Mouse (Mus musculus): Measurements from ENCODE around the gene Aff1. TPM values are rescaled to one million over a fixed set of nuclear protein-coding genes. Genes with fewer than 3 reads are reported as not detected.

Aff1 gene
- polyA plus RNA-seq, 1 experiment from 2014 or later: 2.0 TPM

GRCm38 (mm10) chr5:103758491-103758890 lies 66.3 kb downstream of the Aff1 start:
- no peak overlapping the region for H3K9ac ChIP-seq
- H3K4me1 ChIP-seq: peaks cover 17% of the 10 kb centered on the region
- H3K27me3 ChIP-seq: peaks cover 11% of the 10 kb centered on the region; the same call in 1 of the 2 replicates
- H3K9me3 ChIP-seq (replicated peaks): no peaks in the 10 kb centered on the region
- no peaks in the 10 kb centered on the region for H3K36me3 ChIP-seq (ENCODE audit: poor library complexity, severe bottlenecking)
- 77% methylated on average over 4 of the region's 4 CpGs for WGBS
- H3K27ac ChIP-seq: no peak overlapping the region
- no peak overlapping the region for H3K4me3 ChIP-seq
- H3K4me2 ChIP-seq: no peak overlapping the region
- ATAC-seq: no peak

DNA sequence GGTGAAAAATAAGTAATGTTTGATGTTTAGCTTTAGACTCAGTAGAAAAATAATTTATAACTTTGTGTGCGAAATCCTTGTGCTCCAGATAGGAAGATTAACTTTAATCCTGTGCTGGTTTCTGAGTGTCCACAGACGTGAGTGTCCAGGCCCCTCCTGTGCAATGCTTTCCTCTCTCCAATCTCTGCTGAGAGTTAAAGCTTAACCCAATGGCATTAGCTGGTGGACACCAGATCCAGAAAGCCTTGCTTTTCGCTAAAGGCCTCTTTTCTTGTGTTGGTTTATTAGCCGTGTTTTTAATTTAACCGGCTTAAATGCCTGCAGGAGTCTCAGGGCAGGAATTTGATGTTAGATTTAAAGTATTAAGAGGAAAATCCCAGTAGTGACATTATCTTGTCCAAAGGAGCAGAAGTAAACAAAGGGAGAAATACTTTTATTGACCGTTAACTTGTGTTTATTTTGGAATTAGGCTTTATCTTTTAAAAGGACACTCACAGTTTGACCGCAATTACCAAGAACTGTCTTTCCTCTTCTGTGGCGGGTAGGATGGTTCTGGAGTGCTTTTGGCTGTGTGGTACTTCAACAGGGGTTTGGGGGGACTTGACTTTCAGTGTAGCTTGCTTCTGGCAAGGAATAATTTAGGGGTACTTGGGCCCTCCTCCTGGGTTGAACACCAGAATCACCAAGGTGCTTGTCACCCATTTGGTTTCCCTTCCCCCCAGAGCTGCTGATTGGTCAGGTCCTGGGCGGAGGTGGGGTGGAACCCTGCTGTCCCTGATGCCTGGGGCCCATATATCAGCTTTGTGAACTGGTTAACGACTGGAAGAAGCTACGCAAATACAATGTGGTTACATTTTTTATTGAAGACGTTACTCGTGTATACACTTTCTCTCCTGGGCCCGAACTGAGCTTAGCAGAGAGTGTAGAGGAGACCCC lies 67.6 kb downstream of the Aff1 start:
- Histone ChIP-seq H3K27ac (no peak overlapping the region), H3K9ac (peak overlapping the region; percentile 56), H3K4me3 (peak overlapping the region; percentile 33), H3K27me3 (peaks cover 11% of the 10 kb centered on the region; the same call in 1 of the 2 replicates), H3K4me2 (peak overlapping the region; percentile 64), H3K36me3 (ENCODE audit: poor library complexity, severe bottlenecking) (no peaks in the 10 kb centered on the region), H3K9me3 (replicated peaks) (no peaks in the 10 kb centered on the region), H3K4me1 (peaks cover 16% of the 10 kb centered on the region)
- 0 out of 2 replicates have a peak, but pooled peaks have one; percentile 8 for ATAC-seq
- WGBS: 42% methylated on average over 14 of the region's 14 CpGs

DNA sequence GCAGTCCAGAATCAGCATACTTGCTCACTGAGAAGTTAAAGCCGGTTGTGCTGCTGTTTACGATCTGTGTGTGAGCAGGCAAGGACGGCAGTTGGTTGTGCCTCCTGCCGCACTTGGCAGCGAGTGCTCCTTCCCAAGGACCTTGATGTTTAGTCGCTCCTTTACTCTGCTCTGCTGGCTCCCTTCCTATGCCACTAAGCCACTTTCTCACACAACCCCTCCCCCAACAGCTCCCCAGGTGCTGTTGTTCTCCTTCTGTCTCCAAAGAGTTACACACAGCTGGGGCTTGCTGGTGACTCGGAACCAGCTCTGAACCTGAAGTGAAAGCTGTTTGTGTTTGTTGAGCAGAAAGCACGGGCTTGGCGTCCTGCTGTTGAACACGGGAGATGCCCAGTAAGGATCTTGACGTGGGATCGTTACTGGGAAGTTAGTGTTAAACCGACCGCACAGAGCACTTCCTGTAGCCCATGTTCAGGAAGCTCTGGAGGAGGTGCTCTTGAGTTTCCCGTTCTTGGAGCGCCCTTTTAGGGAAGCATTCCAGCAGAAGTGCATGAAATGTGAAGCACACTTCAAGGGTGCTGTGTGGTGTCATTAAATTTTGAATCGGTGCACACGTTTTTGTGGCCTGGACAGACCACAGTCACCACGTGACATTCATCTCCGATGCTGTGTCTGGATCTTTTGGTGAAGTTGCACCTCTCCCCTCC lies 68.4 kb downstream of the Aff1 start:
- Histone ChIP-seq H3K4me1 (peaks cover 14% of the 10 kb centered on the region), H3K27ac (peak overlapping the region; percentile 44; the same call in 1 of the 2 replicates), H3K4me2 (peak overlapping the region; percentile 64), H3K4me3 (peak overlapping the region; percentile 33), H3K9me3 (replicated peaks) (no peaks in the 10 kb centered on the region), H3K27me3 (peaks cover 7% of the 10 kb centered on the region; the same call in 1 of the 2 replicates), H3K36me3 (ENCODE audit: poor library complexity, severe bottlenecking) (no peaks in the 10 kb centered on the region), H3K9ac (peak overlapping the region; percentile 56)
- ATAC-seq: peak; percentile 70
- 4% methylated on average over 20 of the region's 20 CpGs for WGBS

- H3K4me3 ChIP-seq: no peak overlapping the region
- 0 out of 2 replicates have a peak, but pooled peaks cover 6% of the 10 kb centered on the region for H3K27me3 ChIP-seq
- no peak overlapping the region for H3K27ac ChIP-seq
- WGBS: 89% methylated on average over 7 of the region's 7 CpGs
- peaks cover 14% of the 10 kb centered on the region for H3K4me1 ChIP-seq
- no peak overlapping the region for H3K4me2 ChIP-seq
- no peak overlapping the region for H3K9ac ChIP-seq
- peaks cover 4% of the 10 kb centered on the region; the same call in 1 of the 2 replicates for H3K36me3 ChIP-seq (ENCODE audit: poor library complexity, severe bottlenecking)
- H3K9me3 ChIP-seq (replicated peaks): peaks cover 6% of the 10 kb centered on the region; the same call in 1 of the 2 replicates
- no peak for ATAC-seq
Observed at GRCm38 (mm10) chr5:103761754-103762153, 69.6 kb downstream of the Aff1 start.

- WGBS: 84% methylated on average over 4 of the region's 4 CpGs
- Histone ChIP-seq H3K9me3 (replicated peaks) (peaks cover 6% of the 10 kb centered on the region; the same call in 1 of the 2 replicates), H3K36me3 (ENCODE audit: poor library complexity, severe bottlenecking) (peaks cover 4% of the 10 kb centered on the region; the same call in 1 of the 2 replicates), H3K4me2 (no peak overlapping the region), H3K4me3 (no peak overlapping the region), H3K27ac (no peak overlapping the region), H3K27me3 (0 out of 2 replicates have a peak, but pooled peaks cover 5% of the 10 kb centered on the region), H3K9ac (no peak overlapping the region), H3K4me1 (peaks cover 14% of the 10 kb centered on the region)
- ATAC-seq: no peak
Observed at GRCm38 (mm10) chr5:103762850-103763254, 70.7 kb downstream of the Aff1 start.

GRCm38 (mm10) chr5:103765356-103765755 lies 73.2 kb downstream of the Aff1 start:
- Histone ChIP-seq H3K4me1 (peaks cover 7% of the 10 kb centered on the region), H3K27ac (no peak overlapping the region), H3K27me3 (no peaks in the 10 kb centered on the region), H3K4me2 (no peak overlapping the region), H3K9me3 (replicated peaks) (peaks cover 6% of the 10 kb centered on the region; the same call in 1 of the 2 replicates), H3K4me3 (no peak overlapping the region), H3K36me3 (ENCODE audit: poor library complexity, severe bottlenecking) (peaks cover 4% of the 10 kb centered on the region; the same call in 1 of the 2 replicates), H3K9ac (no peak overlapping the region)
- no peak for ATAC-seq
- WGBS: 93% methylated on average over 4 of the region's 4 CpGs

DNA sequence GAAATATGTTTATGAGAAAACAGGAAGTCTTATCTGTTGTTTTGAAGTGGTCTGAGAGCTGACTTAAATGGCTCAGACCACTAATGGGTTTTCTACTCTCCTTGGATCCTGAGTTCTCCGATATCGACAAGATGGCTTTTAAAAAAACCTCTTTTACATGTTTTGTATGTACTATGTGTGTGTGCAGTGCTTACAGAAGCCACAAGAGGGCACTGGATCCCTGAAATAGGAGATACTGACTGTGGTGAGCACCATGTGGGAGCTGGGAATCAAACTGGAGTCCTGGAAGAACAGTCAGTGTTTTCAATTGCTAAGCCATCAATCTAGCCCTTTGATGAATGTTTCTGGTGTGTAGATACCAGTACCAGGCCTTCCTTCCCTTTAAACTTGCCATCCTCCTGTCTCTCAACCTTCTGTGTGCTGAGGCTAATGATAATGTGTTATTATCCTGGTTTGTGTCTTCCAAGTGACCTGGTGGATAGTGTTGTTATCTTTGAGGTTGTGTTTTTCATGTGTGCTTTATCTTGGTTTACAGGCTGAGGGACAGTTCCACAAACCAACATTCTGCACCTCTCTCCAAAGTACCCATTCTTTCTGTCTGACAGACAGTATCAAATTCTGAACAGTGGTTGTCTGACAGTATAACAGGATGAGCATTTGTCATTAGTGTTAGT lies 73.7 kb downstream of the Aff1 start:
- no peak overlapping the region for H3K27ac ChIP-seq
- ATAC-seq: no peak
- H3K9me3 ChIP-seq (replicated peaks): peaks cover 6% of the 10 kb centered on the region; the same call in 1 of the 2 replicates
- H3K4me2 ChIP-seq: no peak overlapping the region
- WGBS: 97% methylated on average over 2 of the region's 2 CpGs
- peaks cover 1% of the 10 kb centered on the region for H3K4me1 ChIP-seq
- peaks cover 4% of the 10 kb centered on the region; the same call in 1 of the 2 replicates for H3K36me3 ChIP-seq (ENCODE audit: poor library complexity, severe bottlenecking)
- no peak overlapping the region for H3K9ac ChIP-seq
- no peaks in the 10 kb centered on the region for H3K27me3 ChIP-seq
- no peak overlapping the region for H3K4me3 ChIP-seq

DNA sequence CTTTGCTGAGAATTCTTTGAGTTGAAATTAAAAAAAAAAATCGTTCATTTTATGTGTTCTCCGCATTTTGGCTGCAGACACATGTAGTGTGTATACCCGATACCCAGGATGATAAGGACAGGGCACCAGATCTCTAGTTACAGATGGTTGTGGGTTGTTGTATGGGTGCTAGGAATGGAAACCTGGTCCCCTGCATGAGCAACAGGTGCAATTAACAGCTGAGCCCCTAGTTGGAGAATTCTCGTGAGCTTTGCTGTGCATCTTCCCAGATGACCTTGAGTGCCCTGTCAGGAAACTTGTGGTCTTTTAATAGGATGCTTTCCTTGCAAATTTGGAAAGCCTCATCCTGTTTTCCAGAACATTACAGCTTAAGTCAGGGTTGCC lies 74.2 kb downstream of the Aff1 start:
- Histone ChIP-seq H3K27me3 (no peaks in the 10 kb centered on the region), H3K36me3 (ENCODE audit: poor library complexity, severe bottlenecking) (peaks cover 4% of the 10 kb centered on the region; the same call in 1 of the 2 replicates), H3K27ac (no peak overlapping the region), H3K4me2 (no peak overlapping the region), H3K4me3 (no peak overlapping the region), H3K4me1 (peaks cover 5% of the 10 kb centered on the region), H3K9ac (no peak overlapping the region), H3K9me3 (replicated peaks) (peaks cover 6% of the 10 kb centered on the region; the same call in 1 of the 2 replicates)
- ATAC-seq: no peak
- WGBS: 94% methylated on average over 4 of the region's 4 CpGs

GRCm38 (mm10) chr5:103768961-103769360 lies 76.8 kb downstream of the Aff1 start:
- H3K4me2 ChIP-seq: no peak overlapping the region
- peaks cover 4% of the 10 kb centered on the region; the same call in 1 of the 2 replicates for H3K36me3 ChIP-seq (ENCODE audit: poor library complexity, severe bottlenecking)
- no peak overlapping the region for H3K27ac ChIP-seq
- WGBS: 93% methylated on average over 3 of the region's 3 CpGs
- peaks cover 6% of the 10 kb centered on the region; the same call in 1 of the 2 replicates for H3K9me3 ChIP-seq (replicated peaks)
- no peak for ATAC-seq
- peaks cover 29% of the 10 kb centered on the region for H3K4me1 ChIP-seq
- no peak overlapping the region for H3K4me3 ChIP-seq
- H3K27me3 ChIP-seq: no peaks in the 10 kb centered on the region
- H3K9ac ChIP-seq: no peak overlapping the region

GRCm38 (mm10) chr5:103769701-103770100 lies 77.5 kb downstream of the Aff1 start:
- Histone ChIP-seq H3K4me1 (peaks cover 36% of the 10 kb centered on the region), H3K9me3 (replicated peaks) (peaks cover 6% of the 10 kb centered on the region; the same call in 1 of the 2 replicates), H3K4me3 (no peak overlapping the region), H3K36me3 (ENCODE audit: poor library complexity, severe bottlenecking) (peaks cover 4% of the 10 kb centered on the region; the same call in 1 of the 2 replicates), H3K27ac (no peak overlapping the region), H3K9ac (no peak overlapping the region), H3K27me3 (no peaks in the 10 kb centered on the region), H3K4me2 (no peak overlapping the region)
- no peak for ATAC-seq
- WGBS: 97% methylated on average over 9 of the region's 9 CpGs

- no peak for ATAC-seq
- no peak overlapping the region for H3K9ac ChIP-seq
- 81% methylated on average over 6 of the region's 6 CpGs for WGBS
Observed at GRCm38 (mm10) chr5:103770447-103771222, 78.5 kb downstream of the Aff1 start.

More at GRCm38 (mm10) chr5:103770447-103771222, 78.5 kb downstream of the Aff1 start:
- Histone ChIP-seq H3K4me1 (peaks cover 45% of the 10 kb centered on the region), H3K36me3 (ENCODE audit: poor library complexity, severe bottlenecking) (peaks cover 4% of the 10 kb centered on the region; the same call in 1 of the 2 replicates), H3K4me3 (no peak overlapping the region), H3K27me3 (no peaks in the 10 kb centered on the region), H3K27ac (no peak overlapping the region), H3K4me2 (no peak overlapping the region), H3K9me3 (replicated peaks) (peaks cover 5% of the 10 kb centered on the region; the same call in 1 of the 2 replicates)
